Mouse (Mus musculus) G1E (cell line): ENCODE results near the gene Snai3.

Experiments
- CTCF ChIP-seq: IDR thresholded peaks from 2 replicates; pipeline ENCODE4 v1.5.1; 2012; ENCODE audit warnings: low read depth, low read length, inconsistent platforms, mixed read lengths
- GATA1 ChIP-seq: IDR thresholded peaks from 2 replicates; pipeline ENCODE4 v1.6.1; 2012; ENCODE audit warnings: borderline replicate concordance, low read length, inconsistent platforms, mixed read lengths
- TAL1 ChIP-seq: conservative IDR thresholded peaks from 2 replicates; pipeline ENCODE4 v1.6.1; 2012; ENCODE audit warnings: low read depth, low read length, inconsistent platforms, mixed read lengths

DNA sequence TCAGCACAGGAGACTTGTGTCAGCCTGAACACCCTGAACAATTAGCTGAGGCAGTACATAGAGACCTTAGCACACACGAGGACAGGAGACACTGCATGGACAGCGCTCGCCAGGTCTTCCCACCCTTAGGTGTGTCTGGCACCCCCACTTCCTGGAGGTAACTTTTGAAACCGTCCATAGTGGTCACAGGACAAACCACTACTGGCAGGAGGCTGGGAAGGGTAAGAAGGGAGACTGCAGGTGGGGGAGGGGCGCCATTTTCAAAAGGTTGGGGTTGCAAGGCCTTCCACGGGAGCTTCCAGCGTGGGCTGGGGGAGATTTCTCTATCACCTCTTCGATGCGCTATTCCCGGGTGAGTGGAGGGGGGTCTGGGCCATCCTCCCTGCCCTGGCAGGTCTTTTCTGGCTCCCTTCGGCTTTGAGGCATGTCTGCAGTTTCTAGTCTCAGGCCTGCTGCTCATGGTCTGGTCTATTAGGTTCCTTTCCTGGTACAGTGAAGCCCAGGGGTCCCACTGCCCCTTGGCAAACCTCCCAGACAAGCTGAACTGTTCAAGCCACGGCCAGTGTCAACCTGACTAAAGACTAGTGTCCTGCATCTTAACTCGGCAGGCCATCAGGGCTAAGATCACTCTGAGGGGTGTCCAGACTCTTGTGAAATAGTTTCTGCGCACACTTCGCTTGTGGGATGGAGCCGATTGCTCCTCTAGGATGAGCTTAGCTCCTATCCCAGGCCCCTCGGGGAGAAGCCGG is 28.7 kb downstream of the Snai3 start:
- TF ChIP-seq CTCF (no peak), GATA1 (no peak), TAL1 (no peak)
